Mouse (Mus musculus): ENCODE results near the gene Tmcc3.

- TF ChIP-seq POLR2A (IDR thresholded peaks at IDR 0.05; ENCODE audit: control insufficient read depth, extremely low read depth, insufficient read depth, low read length, poor library complexity) = no peak
- no peak for TF ChIP-seq CTCF (IDR thresholded peaks at IDR 0.05; ENCODE audit: borderline replicate concordance, control insufficient read depth, extremely low read depth, insufficient read depth, low read length, poor library complexity)
These were observed 310.5 kb downstream of the Tmcc3 start for GRCm38 (mm10) chr10:94622281-94622680.

Measured in thymus, adult 2 months (tissue).